Mouse (Mus musculus) lung, postnatal 10 days (tissue): ENCODE results near the gene Frmd4a.

Source experiments
- DNase-seq: peaks from one replicate; pipeline ENCODE4 v3.0.0; 2021

The Frmd4a gene

GRCm38 (mm10) chr2:4400771-4401596 is 383.5 kb downstream of the Frmd4a start:
- peak; percentile 79 for DNase-seq

- DNase-seq, result peak; percentile 68
Measured at GRCm38 (mm10) chr2:4401597-4402581, 384.4 kb downstream of the Frmd4a start.

GRCm38 (mm10) chr2:4406977-4407376 is 389.5 kb downstream of the Frmd4a start:
- DNase-seq, result no peak

- DNase-seq, result no peak
Measured at GRCm38 (mm10) chr2:4409810-4410433, 392.4 kb downstream of the Frmd4a start.

GRCm38 (mm10) chr2:4412870-4413595 is 395.5 kb downstream of the Frmd4a start:
- DNase-seq, result peak; percentile 84

GRCm38 (mm10) chr2:4413596-4414335 is 396.2 kb downstream of the Frmd4a start:
- no peak for DNase-seq

- DNase-seq, result no peak
Measured at GRCm38 (mm10) chr2:4420679-4421312, 403.3 kb downstream of the Frmd4a start.

GRCm38 (mm10) chr2:4421757-4422156 is 404.2 kb downstream of the Frmd4a start:
- DNase-seq, result peak; percentile 61

GRCm38 (mm10) chr2:4423896-4424295 is 406.4 kb downstream of the Frmd4a start:
- no peak for DNase-seq

- DNase-seq, result peak; percentile 29
Measured at GRCm38 (mm10) chr2:4428407-4428855, 410.9 kb downstream of the Frmd4a start.

GRCm38 (mm10) chr2:4433119-4433518 is 415.6 kb downstream of the Frmd4a start:
- DNase-seq, result no peak

GRCm38 (mm10) chr2:4435051-4435450 is 417.5 kb downstream of the Frmd4a start:
- DNase-seq, result peak; percentile 6

GRCm38 (mm10) chr2:4436361-4437231 is 419.1 kb downstream of the Frmd4a start:
- no peak for DNase-seq

GRCm38 (mm10) chr2:4438739-4439138 is 421.2 kb downstream of the Frmd4a start:
- no peak for DNase-seq

- DNase-seq, result no peak
Measured at GRCm38 (mm10) chr2:4439909-4440308, 422.4 kb downstream of the Frmd4a start.

- DNase-seq, result no peak
Measured at GRCm38 (mm10) chr2:4441840-4442239, 424.3 kb downstream of the Frmd4a start.

GRCm38 (mm10) chr2:4444740-4445139 is 427.2 kb downstream of the Frmd4a start:
- DNase-seq, result no peak

- DNase-seq, result peak; percentile 86
Measured at GRCm38 (mm10) chr2:4445629-4446400, 428.3 kb downstream of the Frmd4a start.

- DNase-seq, result peak; percentile 50
Measured at GRCm38 (mm10) chr2:4449860-4450480, 432.5 kb downstream of the Frmd4a start.
